Mouse (Mus musculus): ENCODE results near the gene Mat2a. TPM values are rescaled to one million over a fixed set of nuclear protein-coding genes. Genes with fewer than 3 reads are reported as not detected.
"Not testable (repeated sequence)": the region's sequence is repeated elsewhere in the genome, so short reads cannot be mapped to it uniquely, and the experiment has no call there.

The Mat2a gene
- polyA plus RNA-seq, 1 experiment from 2014 or later, result 355 TPM

- no peaks in the 10 kb centered on the region for H3K36me3 ChIP-seq
- H3K4me3 ChIP-seq, result no peak overlapping the region
- H3K27me3 ChIP-seq, result no peaks in the 10 kb centered on the region
- H3K4me1 ChIP-seq, result peaks cover 17% of the 10 kb centered on the region
- H3K4me2 ChIP-seq, result no peak overlapping the region
- H3K9ac ChIP-seq, result no peak overlapping the region
- whole genome bisulfite sequencing, result 39% methylated on average over 7 of the region's 7 CpGs
- peak; percentile 64; the same call in 1 of the 2 replicates for ATAC-seq (ENCODE audit: borderline replicate concordance, extremely low read depth, low FRiP score, low TSS enrichment)
- no peaks in the 10 kb centered on the region for H3K9me3 ChIP-seq
- H3K27ac ChIP-seq, result peak overlapping the region; percentile 13; the same call in 1 of the 2 replicates
These were observed 14.9 kb upstream of the Mat2a start for GRCm38 (mm10) chr6:72454072-72454746.

GRCm38 (mm10) chr6:72453578-72453977, 14.2 kb upstream of the Mat2a start:
- Histone ChIP-seq H3K4me1 (peaks cover 10% of the 10 kb centered on the region; the same call in 1 of the 2 replicates), H3K4me2 (no peak overlapping the region), H3K27me3 (no peaks in the 10 kb centered on the region), H3K36me3 (no peaks in the 10 kb centered on the region), H3K9ac (no peak overlapping the region), H3K9me3 (no peaks in the 10 kb centered on the region), H3K27ac (no peak overlapping the region), H3K4me3 (no peak overlapping the region)
- ATAC-seq (ENCODE audit: borderline replicate concordance, extremely low read depth, low FRiP score, low TSS enrichment), result no peak
- 77% methylated on average over 3 of the region's 3 CpGs for WGBS

- no peak overlapping the region for H3K27ac ChIP-seq
- H3K4me2 ChIP-seq, result no peak overlapping the region
- no peak for ATAC-seq (ENCODE audit: borderline replicate concordance, extremely low read depth, low FRiP score, low TSS enrichment)
- H3K36me3 ChIP-seq, result no peaks in the 10 kb centered on the region
- H3K27me3 ChIP-seq, result no peaks in the 10 kb centered on the region
- no peaks in the 10 kb centered on the region for H3K9me3 ChIP-seq
- H3K4me1 ChIP-seq, result peaks cover 6% of the 10 kb centered on the region; the same call in 1 of the 2 replicates
- H3K4me3 ChIP-seq, result no peak overlapping the region
- WGBS, result 84% methylated on average over 2 of the region's 2 CpGs
- no peak overlapping the region for H3K9ac ChIP-seq
These were observed 13.0 kb upstream of the Mat2a start for GRCm38 (mm10) chr6:72452329-72452728.

- H3K4me2 ChIP-seq; H3K27ac ChIP-seq; H3K27me3 ChIP-seq; H3K9ac ChIP-seq; ATAC-seq (ENCODE audit: borderline replicate concordance, extremely low read depth, low FRiP score, low TSS enrichment); H3K36me3 ChIP-seq; H3K4me1 ChIP-seq; H3K9me3 ChIP-seq; H3K4me3 ChIP-seq: not testable (repeated sequence)
- whole genome bisulfite sequencing, result 57% methylated on average over 2 of the region's 2 CpGs
These were observed 12.4 kb upstream of the Mat2a start for GRCm38 (mm10) chr6:72451778-72452177.

GRCm38 (mm10) chr6:72447487-72447886, 8.1 kb upstream of the Mat2a start:
- Histone ChIP-seq H3K27ac (no peak overlapping the region), H3K36me3 (no peaks in the 10 kb centered on the region), H3K27me3 (no peaks in the 10 kb centered on the region), H3K9me3 (no peaks in the 10 kb centered on the region), H3K4me3 (no peak overlapping the region), H3K9ac (no peak overlapping the region), H3K4me1 (no peaks in the 10 kb centered on the region), H3K4me2 (no peak overlapping the region)
- ATAC-seq (ENCODE audit: borderline replicate concordance, extremely low read depth, low FRiP score, low TSS enrichment), result no peak
- WGBS, result 64% methylated on average over 2 of the region's 2 CpGs

GRCm38 (mm10) chr6:72445011-72445410, 5.7 kb upstream of the Mat2a start:
- Histone ChIP-seq H3K36me3 (no peaks in the 10 kb centered on the region), H3K4me2 (no peak overlapping the region), H3K9ac (no peak overlapping the region), H3K9me3 (no peaks in the 10 kb centered on the region), H3K4me3 (no peak overlapping the region), H3K27ac (no peak overlapping the region), H3K27me3 (no peaks in the 10 kb centered on the region), H3K4me1 (peaks cover 8% of the 10 kb centered on the region; the same call in 1 of the 2 replicates)
- ATAC-seq (ENCODE audit: borderline replicate concordance, extremely low read depth, low FRiP score, low TSS enrichment), result no peak

GRCm38 (mm10) chr6:72442921-72443604, 3.7 kb upstream of the Mat2a start:
- no peak overlapping the region for H3K4me3 ChIP-seq
- WGBS, result 83% methylated on average over 1 of the region's 1 CpGs

GRCm38 (mm10) chr6:72440186-72440990, 1.0 kb upstream of the Mat2a start:
- ATAC-seq (ENCODE audit: borderline replicate concordance, extremely low read depth, low FRiP score, low TSS enrichment), result no peak
- Histone ChIP-seq H3K27me3 (no peaks in the 10 kb centered on the region), H3K9me3 (no peaks in the 10 kb centered on the region), H3K36me3 (peaks cover 24% of the 10 kb centered on the region), H3K4me2 (peak overlapping the region; percentile 78), H3K4me3 (peak overlapping the region; percentile 95), H3K27ac (peak overlapping the region; percentile 99), H3K4me1 (peaks cover 21% of the 10 kb centered on the region; the same call in 1 of the 2 replicates), H3K9ac (peak overlapping the region; percentile 74)
- WGBS, result 6% methylated on average over 17 of the region's 17 CpGs

More at GRCm38 (mm10) chr6:72442921-72443604, 3.7 kb upstream of the Mat2a start:
- Histone ChIP-seq H3K27me3 (no peaks in the 10 kb centered on the region), H3K9me3 (no peaks in the 10 kb centered on the region), H3K4me2 (no peak overlapping the region), H3K9ac (no peak overlapping the region), H3K27ac (no peak overlapping the region), H3K4me1 (peaks cover 10% of the 10 kb centered on the region; the same call in 1 of the 2 replicates), H3K36me3 (0 out of 2 replicates have a peak, but pooled peaks cover 1% of the 10 kb centered on the region)
- ATAC-seq (ENCODE audit: borderline replicate concordance, extremely low read depth, low FRiP score, low TSS enrichment), result no peak

- Histone ChIP-seq H3K36me3 (peaks cover 38% of the 10 kb centered on the region), H3K27ac (peak overlapping the region; percentile 99), H3K4me1 (peaks cover 21% of the 10 kb centered on the region; the same call in 1 of the 2 replicates), H3K9ac (peak overlapping the region; percentile 100), H3K27me3 (no peaks in the 10 kb centered on the region), H3K4me2 (peak overlapping the region; percentile 78), H3K4me3 (peak overlapping the region; percentile 95), H3K9me3 (no peaks in the 10 kb centered on the region)
- peak; percentile 67 for ATAC-seq (ENCODE audit: borderline replicate concordance, extremely low read depth, low FRiP score, low TSS enrichment)
- under 1% methylated on average over 51 of the region's 57 CpGs for WGBS
These were observed 450 bp downstream of the Mat2a start for GRCm38 (mm10) chr6:72438862-72439354.

GRCm38 (mm10) chr6:72438226-72438625, 1.1 kb downstream of the Mat2a start:
- Histone ChIP-seq H3K4me1 (peaks cover 21% of the 10 kb centered on the region; the same call in 1 of the 2 replicates), H3K9ac (peak overlapping the region; percentile 100), H3K9me3 (no peaks in the 10 kb centered on the region), H3K4me3 (peak overlapping the region; percentile 95), H3K36me3 (peaks cover 44% of the 10 kb centered on the region), H3K27ac (peak overlapping the region; percentile 99; the same call in 1 of the 2 replicates), H3K27me3 (no peaks in the 10 kb centered on the region), H3K4me2 (peak overlapping the region; percentile 78)
- WGBS, result 0% methylated on average over 5 of the region's 5 CpGs
- no peak for ATAC-seq (ENCODE audit: borderline replicate concordance, extremely low read depth, low FRiP score, low TSS enrichment)

- Histone ChIP-seq H3K27me3 (no peaks in the 10 kb centered on the region), H3K4me1 (peaks cover 4% of the 10 kb centered on the region; the same call in 1 of the 2 replicates), H3K4me2 (no peak overlapping the region), H3K27ac (no peak overlapping the region), H3K9ac (no peak overlapping the region), H3K9me3 (no peaks in the 10 kb centered on the region), H3K4me3 (no peak overlapping the region), H3K36me3 (peaks cover 85% of the 10 kb centered on the region)
- no peak for ATAC-seq (ENCODE audit: borderline replicate concordance, extremely low read depth, low FRiP score, low TSS enrichment)
- WGBS, result 85% methylated on average over 2 of the region's 2 CpGs
These were observed 7.2 kb downstream of the Mat2a start for GRCm38 (mm10) chr6:72432153-72432552.
